Mouse (Mus musculus) MN1 (cell line): ENCODE measurements around the gene Btbd35f12.
"Not testable (repeated sequence)": the region's sequence is repeated elsewhere in the genome, so short reads cannot be mapped to it uniquely, and the experiment has no call there.

Experiments
- DNase-seq: peaks from one replicate; pipeline ENCODE4 v3.0.0-alpha.2; 2016; ENCODE audit warnings: low spot score

Gene Btbd35f12

DNA sequence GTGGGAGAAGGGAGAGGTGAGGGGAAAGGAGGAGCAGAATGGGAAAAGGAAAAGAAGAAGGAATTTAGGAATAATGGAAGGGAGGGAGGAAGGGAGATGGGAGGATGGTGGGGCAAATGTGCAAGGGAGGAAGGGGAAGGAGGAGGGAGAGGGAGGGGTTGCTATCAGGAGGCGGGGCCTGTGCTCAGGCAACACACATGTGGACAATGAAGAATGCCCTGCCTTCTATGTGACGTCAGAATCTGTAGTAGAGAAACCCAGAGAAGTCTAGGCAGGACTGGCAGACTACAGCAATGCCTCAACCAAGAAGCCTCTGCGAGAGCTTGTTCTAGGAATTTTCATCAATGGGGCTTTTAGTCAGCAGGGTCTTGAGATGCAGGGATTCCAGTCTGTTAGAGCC lies at the start of gene Btbd35f12:
Btbd35f12 (plus strand) TSS at position 301 of the 400 bp plus-strand sequence.
- DNase-seq: not testable (repeated sequence)

DNA sequence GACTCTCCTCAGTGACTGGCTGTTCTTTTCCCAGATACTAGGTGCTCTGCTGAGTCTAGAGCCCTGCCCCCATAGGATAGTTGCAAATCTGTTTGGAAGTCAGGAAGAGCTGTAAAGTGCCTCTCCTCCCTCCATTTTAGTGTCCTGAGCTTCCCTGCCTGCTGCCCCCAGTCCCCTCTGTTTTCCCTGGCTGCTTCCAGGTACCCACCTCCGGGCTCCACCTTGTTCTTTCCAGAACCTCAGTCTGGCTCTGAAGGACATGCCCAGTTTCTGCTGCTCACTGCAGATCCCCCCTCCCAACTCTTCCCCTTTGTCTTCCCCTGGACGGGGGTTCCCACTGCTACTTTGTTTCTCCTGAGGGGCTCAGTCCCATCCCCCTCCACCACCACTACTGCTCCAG lies 40.1 kb downstream of the Btbd35f12 start:
- DNase-seq: not testable (repeated sequence)
